Mouse (Mus musculus) neural tube, embryonic 12.5 days (tissue): ENCODE measurements around the gene Qprt. TPM values are rescaled to one million over a fixed set of nuclear protein-coding genes. Genes with fewer than 3 reads are reported as not detected.

Source experiments
- ATAC-seq: fragments of 200-750 bp; cut with Nextera tagmentation; 2 replicates; pipeline ENCODE4 v1.8.0; 2017; ENCODE audit warnings: low read depth, mild to moderate bottlenecking, moderate TSS enrichment, moderate library complexity; ENCODE audit not compliant: low FRiP score
- H3K27ac ChIP-seq: fragments of 300-500 bp; sonication (generic); 2 replicates; pipeline ENCODE4 v1.5.1; 2016
- H3K27me3 ChIP-seq: fragments of 300-500 bp; sonication (generic); replicated peaks from 2 replicates; pipeline ENCODE4 v1.6.1; 2016; ENCODE audit warnings: mild to moderate bottlenecking
- H3K36me3 ChIP-seq: fragments of 300-500 bp; sonication (generic); 2 replicates; pipeline ENCODE4 v1.6.1; 2016; ENCODE audit warnings: mild to moderate bottlenecking
- H3K4me1 ChIP-seq: fragments of 300-500 bp; sonication (generic); 2 replicates; pipeline ENCODE4 v1.6.1; 2016
- H3K4me2 ChIP-seq: fragments of 300-500 bp; sonication (generic); replicated peaks from 2 replicates; pipeline ENCODE4 v1.6.1; 2016; ENCODE audit warnings: mild to moderate bottlenecking
- H3K4me3 ChIP-seq: fragments of 300-500 bp; sonication (generic); 2 replicates; pipeline ENCODE4 v1.5.1; 2016
- H3K9ac ChIP-seq: fragments of 300-500 bp; sonication (generic); 2 replicates; pipeline ENCODE4 v1.6.1; 2016; ENCODE audit warnings: mild to moderate bottlenecking
- H3K9me3 ChIP-seq: fragments of 300-500 bp; sonication (generic); 2 replicates; pipeline ENCODE4 v1.6.1; 2016; ENCODE audit warnings: mild to moderate bottlenecking
- WGBS: fragments of 180-500 bp; shearing (Covaris S2); methylation state at CpG from one replicate; pipeline ENCODE4 v1.1.7; 2016; 5-methylcytosine and 5-hydroxymethylcytosine counted together
- polyA plus RNA-seq: library from polyadenylated mRNA; unstranded; fragments of >200 nt; fragmentation: Nextera tagmentation; extraction: Ambion mirVana; gene quantifications from 2 replicates; pipeline ENCODE4 v1.2.1, GENCODE M21; 2016

Qprt gene
- polyA plus RNA-seq, 1 experiment from 2014 or later = 1.2 TPM

DNA sequence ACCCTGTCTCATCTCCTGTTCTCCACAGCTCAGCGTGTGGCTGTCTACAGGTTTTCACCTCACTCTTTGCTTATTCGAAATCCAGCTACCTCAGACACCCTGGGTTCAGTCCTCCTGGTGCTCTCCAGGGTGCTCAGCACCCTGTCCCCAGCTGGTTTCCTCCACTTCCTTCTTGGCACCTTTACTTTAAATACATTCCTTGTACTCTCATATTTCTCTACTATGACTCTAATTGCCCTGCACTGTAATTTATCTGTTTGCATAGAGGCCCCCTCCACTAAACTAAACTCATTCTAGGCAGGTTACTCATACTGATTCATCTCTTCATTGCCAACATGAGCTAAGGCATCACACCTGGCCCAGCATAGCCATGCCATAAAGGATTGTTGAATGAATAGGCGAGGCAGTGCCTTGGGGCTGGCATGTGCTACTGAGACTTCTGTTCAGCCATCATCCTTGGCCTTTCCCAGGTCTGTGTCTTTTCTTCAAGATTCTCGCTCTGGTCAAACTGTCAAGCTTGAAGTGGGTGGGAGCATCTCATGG is 51.1 kb downstream of the Qprt start:
- Histone ChIP-seq H3K9ac (no peak overlapping the region), H3K9me3 (no peaks in the 10 kb centered on the region), H3K4me3 (no peak overlapping the region), H3K36me3 (no peaks in the 10 kb centered on the region), H3K27me3 (no peaks in the 10 kb centered on the region), H3K27ac (no peak overlapping the region), H3K4me1 (no peaks in the 10 kb centered on the region), H3K4me2 (no peak overlapping the region)
- no peak for ATAC-seq
- 70% methylated on average over 4 of the region's 4 CpGs for whole genome bisulfite sequencing

DNA sequence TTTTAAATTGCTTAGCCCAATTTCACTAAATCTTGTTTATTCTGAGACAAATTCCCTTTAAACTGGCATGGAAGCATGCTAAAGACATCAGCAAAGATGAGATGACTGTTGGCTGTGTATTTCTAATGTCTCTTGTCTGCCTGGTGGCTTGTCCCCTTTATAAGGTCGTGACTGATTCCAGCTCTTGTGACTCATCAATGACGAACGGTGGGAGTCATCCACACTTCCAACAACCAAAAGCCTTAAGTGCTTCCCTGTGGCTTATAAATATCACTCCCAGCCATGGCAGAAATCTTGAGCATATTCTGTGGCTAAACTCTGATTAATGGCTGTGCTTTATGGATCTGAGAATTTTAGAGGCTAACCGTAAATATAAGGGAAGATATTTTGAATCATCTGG is 55.7 kb downstream of the Qprt start:
- H3K4me1 ChIP-seq = no peaks in the 10 kb centered on the region
- H3K27ac ChIP-seq = no peak overlapping the region
- no peak overlapping the region for H3K4me3 ChIP-seq
- H3K9me3 ChIP-seq = no peaks in the 10 kb centered on the region
- H3K27me3 ChIP-seq = no peaks in the 10 kb centered on the region
- no peaks in the 10 kb centered on the region for H3K36me3 ChIP-seq
- no peak for ATAC-seq
- WGBS = 79% methylated on average over 4 of the region's 4 CpGs
- H3K9ac ChIP-seq = no peak overlapping the region
- no peak overlapping the region for H3K4me2 ChIP-seq

DNA sequence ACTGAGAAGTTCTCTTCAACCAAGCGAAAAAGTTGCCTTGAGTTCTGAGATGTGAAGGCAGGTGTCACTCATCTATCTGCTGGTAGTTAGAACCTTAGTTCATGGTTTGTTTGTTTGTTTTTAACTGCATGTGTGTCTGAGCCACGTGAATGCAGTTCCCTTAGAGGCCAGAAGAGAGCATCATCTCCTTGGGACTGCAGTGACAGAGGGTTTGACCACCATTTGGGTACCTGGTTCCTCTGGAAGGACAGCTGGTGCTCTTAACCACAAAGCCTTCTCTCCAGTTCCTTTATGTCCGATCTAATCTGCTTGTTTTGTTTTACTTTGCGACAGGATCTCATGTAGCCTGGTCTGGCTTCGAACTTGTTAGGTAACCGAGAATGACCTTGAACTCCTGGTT is 56.5 kb downstream of the Qprt start:
- 90% methylated on average over 6 of the region's 6 CpGs for WGBS

More for the DNA sequence above, 56.5 kb downstream of the Qprt start:
- Histone ChIP-seq H3K27me3 (no peaks in the 10 kb centered on the region), H3K4me2 (no peak overlapping the region), H3K4me1 (no peaks in the 10 kb centered on the region), H3K4me3 (no peak overlapping the region), H3K9ac (no peak overlapping the region), H3K36me3 (no peaks in the 10 kb centered on the region), H3K9me3 (no peaks in the 10 kb centered on the region), H3K27ac (no peak overlapping the region)
- ATAC-seq = no peak

Other genes with a start within 250 kb of the Qprt start
- gene Taok2, start 237.5 kb downstream of the Qprt start, polyA plus RNA-seq = 57.5 and 59.1 TPM in 2 replicates
- gene Tmem219, start 199.3 kb downstream of the Qprt start, polyA plus RNA-seq = 21.7 and 22.0 TPM in 2 replicates
- gene Kctd13, start 193.3 kb downstream of the Qprt start, polyA plus RNA-seq = 62.1 and 62.8 TPM in 2 replicates
- 2.5 and 2.8 TPM in 2 replicates for gene Asphd1, start 172.6 kb downstream of the Qprt start, polyA plus RNA-seq
- 17.7 and 20.0 TPM in 2 replicates for gene Sez6l2, start 171.7 kb downstream of the Qprt start, polyA plus RNA-seq
- 101 and 103 TPM in 2 replicates for gene Cdipt, start 146.3 kb downstream of the Qprt start, polyA plus RNA-seq
- 1.1 and 1.4 TPM in 2 replicates for gene Cdiptos, start 146.1 kb downstream of the Qprt start, polyA plus RNA-seq
- 5.9 and 6.6 TPM in 2 replicates for gene Mvp, start 107.6 kb downstream of the Qprt start, polyA plus RNA-seq
- gene Pagr1b, start 105.7 kb downstream of the Qprt start, polyA plus RNA-seq = not detected in 2 replicates
- gene Pagr1a, start 104.9 kb downstream of the Qprt start, polyA plus RNA-seq = 63.1 and 80.4 TPM in 2 replicates
- 46.4 and 66.2 TPM in 2 replicates for gene Gm42742, start 101.1 kb downstream of the Qprt start, polyA plus RNA-seq
- 5.3 and 6.2 TPM in 2 replicates for gene Prrt2, start 101.0 kb downstream of the Qprt start, polyA plus RNA-seq
- 134 TPM in 2 replicates for gene Maz, start 95.2 kb downstream of the Qprt start, polyA plus RNA-seq
- 90.8 and 93.0 TPM in 2 replicates for gene Kif22, start 79.8 kb downstream of the Qprt start, polyA plus RNA-seq
- not detected in 2 replicates for gene Zg16, start 34.9 kb downstream of the Qprt start, polyA plus RNA-seq
- 0.88 and 1.2 TPM in 2 replicates for gene AI467606, start 30.9 kb downstream of the Qprt start, polyA plus RNA-seq
- 0.15 and 0.34 TPM in 2 replicates for gene Spn, start 15.6 kb upstream of the Qprt start, polyA plus RNA-seq
- gene Cd2bp2, start 73.8 kb upstream of the Qprt start, polyA plus RNA-seq = 86.4 and 97.3 TPM in 2 replicates
- 43.4 and 45.6 TPM in 2 replicates for gene Tbc1d10b, start 86.2 kb upstream of the Qprt start, polyA plus RNA-seq
- 54.2 and 72.8 TPM in 2 replicates for gene Mylpf, start 86.7 kb upstream of the Qprt start, polyA plus RNA-seq
- gene Zfp553, start 110.8 kb upstream of the Qprt start, polyA plus RNA-seq = 67.6 and 68.9 TPM in 2 replicates
- gene Sept1, start 110.9 kb upstream of the Qprt start, polyA plus RNA-seq = 30.1 and 32.8 TPM in 2 replicates
- gene Zfp771, start 122.0 kb upstream of the Qprt start, polyA plus RNA-seq = 58.1 and 61.9 TPM in 2 replicates
- 130 and 144 TPM in 2 replicates for gene Dctpp1, start 138.5 kb upstream of the Qprt start, polyA plus RNA-seq
- 65.2 and 73.1 TPM in 2 replicates for gene Sephs2, start 151.8 kb upstream of the Qprt start, polyA plus RNA-seq
- 1.3 and 2.0 TPM in 2 replicates for gene Itgal, start 174.0 kb upstream of the Qprt start, polyA plus RNA-seq
- 20.8 and 21.3 TPM in 2 replicates for gene Zfp768, start 223.4 kb upstream of the Qprt start, polyA plus RNA-seq